Mouse (Mus musculus) heart, embryonic 16.5 days (tissue): ENCODE data around the gene Ypel4. TPM values are rescaled to one million over a fixed set of nuclear protein-coding genes. Genes with fewer than 3 reads are reported as not detected.
A peak's percentile ranks its signal among the peaks of the same experiment; 100 is the strongest.

ENCODE experiments used
- ATAC-seq: fragments of 200-750 bp; cut with Nextera tagmentation; replicated peaks from 2 replicates; pipeline ENCODE4 v1.8.0; 2017; ENCODE audit warnings: moderate number of reproducible peaks; ENCODE audit not compliant: insufficient read depth, low FRiP score; ENCODE audit errors: extremely low read depth
- H3K27ac ChIP-seq: fragments of 300-500 bp; sonication (generic); 2 replicates; pipeline ENCODE4 v1.5.1; 2014; ENCODE audit warnings: mild to moderate bottlenecking, low read length, control low read depth, moderate library complexity
- H3K27me3 ChIP-seq: fragments of 300-500 bp; sonication (generic); 2 replicates; pipeline ENCODE4 v1.6.1; 2014; ENCODE audit warnings: low read length, mixed read lengths; ENCODE audit not compliant: control insufficient read depth, insufficient read depth
- H3K36me3 ChIP-seq: fragments of 300-500 bp; sonication (generic); 2 replicates; pipeline ENCODE4 v1.6.1; 2014; ENCODE audit not compliant: control insufficient read depth, insufficient read depth
- H3K4me1 ChIP-seq: fragments of 300-500 bp; sonication (generic); 2 replicates; pipeline ENCODE4 v1.6.1; 2014; ENCODE audit warnings: low read length, mixed read lengths; ENCODE audit not compliant: control insufficient read depth, insufficient read depth
- H3K4me2 ChIP-seq: fragments of 300-500 bp; sonication (generic); 2 replicates; pipeline ENCODE4 v1.6.1; 2014; ENCODE audit warnings: low read depth, mild to moderate bottlenecking, control low read depth, low read length
- H3K4me3 ChIP-seq: fragments of 300-500 bp; sonication (generic); 2 replicates; pipeline ENCODE4 v1.5.1; 2014; ENCODE audit warnings: mild to moderate bottlenecking, control low read depth, low read length
- H3K9ac ChIP-seq: fragments of 300-500 bp; sonication (generic); 2 replicates; pipeline ENCODE4 v1.6.1; 2014; ENCODE audit warnings: low read length, control low read depth
- H3K9me3 ChIP-seq: fragments of 300-500 bp; sonication (generic); replicated peaks from 2 replicates; pipeline ENCODE4 v1.6.1; 2016; ENCODE audit warnings: low read length; ENCODE audit not compliant: control insufficient read depth
- WGBS: fragments of 180-500 bp; shearing (Covaris S2); extraction: QIAGEN DNeasy Blood & Tissue Kit; methylation state at CpG from one replicate; pipeline ENCODE4 v1.1.7; 2014; 5-methylcytosine and 5-hydroxymethylcytosine counted together
- polyA plus RNA-seq: library from polyadenylated mRNA; unstranded; fragments of >200 nt; fragmentation: Nextera tagmentation; extraction: Ambion mirVana; gene quantifications from 2 replicates; pipeline ENCODE4 v1.2.1, GENCODE M21; 2015

Ypel4 gene
- polyA plus RNA-seq, 1 experiment from 2014 or later, result 2.6 TPM

GRCm38 (mm10) chr2:84770501-84770900, 36.6 kb downstream of the Ypel4 start:
- Histone ChIP-seq H3K9me3 (no peaks in the 10 kb centered on the region), H3K4me3 (no peak overlapping the region), H3K27me3 (0 out of 2 replicates have a peak, but pooled peaks cover 5% of the 10 kb centered on the region), H3K4me1 (no peaks in the 10 kb centered on the region), H3K9ac (no peak overlapping the region), H3K27ac (no peak overlapping the region), H3K36me3 (no peaks in the 10 kb centered on the region), H3K4me2 (no peak overlapping the region)
- ATAC-seq, result no peak
- WGBS, result 72% methylated on average over 6 of the region's 6 CpGs

DNA sequence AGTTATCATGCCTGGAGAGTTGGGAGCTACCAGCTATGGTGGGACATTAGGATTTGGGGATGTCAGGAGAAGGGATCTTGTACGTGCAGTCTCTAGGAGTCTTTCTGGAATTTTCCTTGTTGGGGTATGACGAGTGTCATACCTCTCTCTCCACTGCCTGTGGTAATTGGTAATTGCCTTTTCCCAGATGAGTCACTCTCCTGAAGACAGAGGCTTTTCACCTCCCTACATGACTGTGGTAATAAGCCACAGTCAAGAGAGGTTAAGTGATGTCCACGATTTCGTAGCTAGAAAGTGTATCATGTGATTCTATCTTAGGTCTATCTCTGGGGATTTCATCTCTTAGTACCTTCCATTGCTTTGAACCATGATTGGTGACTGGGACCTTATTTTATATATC, 38.6 kb downstream of the Ypel4 start:
- H3K9ac ChIP-seq, result no peak overlapping the region
- no peak overlapping the region for H3K4me2 ChIP-seq
- WGBS, result 85% methylated on average over 4 of the region's 4 CpGs
- no peaks in the 10 kb centered on the region for H3K9me3 ChIP-seq
- H3K27me3 ChIP-seq, result 0 out of 2 replicates have a peak, but pooled peaks cover 5% of the 10 kb centered on the region
- H3K4me1 ChIP-seq, result no peaks in the 10 kb centered on the region
- H3K4me3 ChIP-seq, result no peak overlapping the region
- H3K27ac ChIP-seq, result no peak overlapping the region
- no peaks in the 10 kb centered on the region for H3K36me3 ChIP-seq
- no peak for ATAC-seq

GRCm38 (mm10) chr2:84773195-84773594, 39.3 kb downstream of the Ypel4 start:
- H3K4me2 ChIP-seq, result no peak overlapping the region
- H3K9ac ChIP-seq, result no peak overlapping the region
- H3K4me3 ChIP-seq, result no peak overlapping the region
- no peaks in the 10 kb centered on the region for H3K36me3 ChIP-seq
- H3K27me3 ChIP-seq, result 0 out of 2 replicates have a peak, but pooled peaks cover 5% of the 10 kb centered on the region
- ATAC-seq, result no peak
- H3K4me1 ChIP-seq, result no peaks in the 10 kb centered on the region
- no peak overlapping the region for H3K27ac ChIP-seq
- H3K9me3 ChIP-seq, result no peaks in the 10 kb centered on the region
- 76% methylated on average over 5 of the region's 5 CpGs for WGBS

DNA sequence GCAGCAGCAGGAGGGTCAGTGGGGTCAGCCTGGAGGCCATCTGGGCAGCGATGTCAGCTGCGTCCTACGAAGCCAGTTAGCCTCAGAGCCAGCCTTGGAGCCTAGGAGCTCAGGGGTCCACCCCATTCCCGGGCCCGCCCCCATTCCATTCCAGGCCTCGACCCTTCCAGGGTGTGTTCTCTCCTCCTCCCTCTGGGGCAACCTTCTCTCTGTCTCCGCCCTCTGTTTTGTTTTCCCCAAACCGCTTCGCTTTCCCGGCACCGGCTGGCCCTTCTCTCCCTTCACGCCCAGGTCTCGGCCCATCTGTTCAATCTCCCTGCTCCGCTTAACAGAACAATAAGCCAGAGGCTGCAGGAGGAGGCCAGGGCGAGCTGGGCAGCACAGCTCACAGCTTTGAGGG, 40.9 kb downstream of the Ypel4 start:
- peak overlapping the region; percentile 51; the same call in 1 of the 2 replicates for H3K27ac ChIP-seq
- H3K27me3 ChIP-seq, result 0 out of 2 replicates have a peak, but pooled peaks cover 5% of the 10 kb centered on the region
- H3K9me3 ChIP-seq, result no peaks in the 10 kb centered on the region
- H3K4me3 ChIP-seq, result peak overlapping the region; percentile 45
- no peaks in the 10 kb centered on the region for H3K36me3 ChIP-seq
- 6% methylated on average over 15 of the region's 15 CpGs for WGBS
- peak; percentile 77 for ATAC-seq
- H3K4me2 ChIP-seq, result peak overlapping the region; percentile 54
- H3K4me1 ChIP-seq, result no peaks in the 10 kb centered on the region; the same call in 1 of the 2 replicates
- peak overlapping the region; percentile 70 for H3K9ac ChIP-seq

DNA sequence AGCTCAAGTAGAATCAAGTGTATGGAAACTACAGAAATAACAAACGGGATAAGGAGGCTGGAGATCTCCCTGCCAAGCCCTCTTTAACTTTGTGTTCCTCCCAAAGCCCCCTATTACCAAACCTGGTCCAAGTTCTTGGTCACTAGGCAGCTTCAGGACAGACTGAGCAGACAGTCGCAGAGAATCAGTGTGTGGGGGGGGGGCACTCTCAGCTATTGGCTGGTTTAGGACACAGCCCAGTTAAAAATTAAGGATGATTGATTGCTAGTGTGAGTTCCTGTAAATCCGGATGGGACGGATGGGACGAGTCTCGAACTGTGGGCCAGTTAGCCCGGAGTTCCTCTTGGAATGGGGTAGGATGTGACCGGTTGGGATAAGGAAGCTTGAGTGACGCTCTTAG, 41.4 kb downstream of the Ypel4 start, which contains the start of gene Serping1:
Gene Serping1 (minus strand): TSS at position 204 of the 400 bp plus-strand sequence.
- H3K4me1 ChIP-seq, result no peaks in the 10 kb centered on the region; the same call in 1 of the 2 replicates
- peak within 1 kb of the TSS; percentile 51 for H3K27ac ChIP-seq
- no peak for ATAC-seq
- peak within 1 kb of the TSS; percentile 70 for H3K9ac ChIP-seq
- H3K36me3 ChIP-seq, result no peaks in the 10 kb centered on the region
- 0 out of 2 replicates have a peak, but pooled peaks cover 5% of the 10 kb centered on the region for H3K27me3 ChIP-seq
- H3K4me2 ChIP-seq, result peak within 1 kb of the TSS; percentile 54
- WGBS, result 70% methylated on average over 9 of the region's 9 CpGs
- no peaks in the 10 kb centered on the region for H3K9me3 ChIP-seq
- H3K4me3 ChIP-seq, result peak within 1 kb of the TSS; percentile 45

- Histone ChIP-seq H3K4me2 (no peak overlapping the region), H3K27ac (no peak overlapping the region; the same call in 1 of the 2 replicates)
Observed at GRCm38 (mm10) chr2:84775665-84776064, 41.8 kb downstream of the Ypel4 start.

DNA sequence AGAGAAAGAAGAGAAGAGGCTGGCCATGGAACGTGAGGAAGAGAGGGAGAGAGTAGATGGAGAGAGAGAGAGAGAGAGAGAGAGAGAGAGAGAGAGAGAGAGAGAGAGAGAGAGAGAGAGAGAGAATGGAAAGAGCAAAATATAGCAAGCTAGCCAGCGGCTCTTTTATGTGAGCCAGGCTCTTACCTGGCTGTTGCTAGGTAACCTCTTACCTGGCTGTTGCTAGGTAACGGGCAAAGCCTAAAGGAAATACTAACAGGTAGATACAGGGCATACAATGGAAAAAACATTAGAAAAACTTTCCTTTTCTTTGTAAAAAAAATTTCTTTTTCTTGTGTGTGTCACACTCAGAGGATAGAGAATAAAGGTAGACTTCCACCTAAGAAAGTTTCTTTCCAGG, 43.8 kb downstream of the Ypel4 start:
- no peak overlapping the region for H3K4me2 ChIP-seq
- H3K4me1 ChIP-seq, result no peaks in the 10 kb centered on the region; the same call in 1 of the 2 replicates
- no peak overlapping the region for H3K4me3 ChIP-seq
- H3K9me3 ChIP-seq, result no peaks in the 10 kb centered on the region
- H3K27ac ChIP-seq, result no peak overlapping the region
- no peaks in the 10 kb centered on the region for H3K36me3 ChIP-seq
- ATAC-seq, result no peak
- 66% methylated on average over 3 of the region's 3 CpGs for WGBS
- 0 out of 2 replicates have a peak, but pooled peaks cover 5% of the 10 kb centered on the region for H3K27me3 ChIP-seq
- H3K9ac ChIP-seq, result no peak overlapping the region

More at GRCm38 (mm10) chr2:84775665-84776064, 41.8 kb downstream of the Ypel4 start:
- no peaks in the 10 kb centered on the region; the same call in 1 of the 2 replicates for H3K4me1 ChIP-seq
- 73% methylated on average over 6 of the region's 6 CpGs for WGBS
- 0 out of 2 replicates have a peak, but pooled peaks cover 5% of the 10 kb centered on the region for H3K27me3 ChIP-seq
- H3K36me3 ChIP-seq, result no peaks in the 10 kb centered on the region
- H3K9ac ChIP-seq, result no peak overlapping the region
- H3K4me3 ChIP-seq, result no peak overlapping the region
- ATAC-seq, result no peak
- H3K9me3 ChIP-seq, result no peaks in the 10 kb centered on the region

- 55% methylated on average over 6 of the region's 6 CpGs for WGBS
- Histone ChIP-seq H3K4me2 (no peak overlapping the region), H3K4me3 (no peak overlapping the region), H3K27me3 (0 out of 2 replicates have a peak, but pooled peaks cover 1% of the 10 kb centered on the region), H3K9me3 (no peaks in the 10 kb centered on the region), H3K9ac (no peak overlapping the region), H3K4me1 (peaks cover 5% of the 10 kb centered on the region), H3K27ac (no peak overlapping the region), H3K36me3 (no peaks in the 10 kb centered on the region)
- ATAC-seq, result no peak; the same call in 1 of the 2 replicates
Observed at GRCm38 (mm10) chr2:84779210-84779609, 45.4 kb downstream of the Ypel4 start.

DNA sequence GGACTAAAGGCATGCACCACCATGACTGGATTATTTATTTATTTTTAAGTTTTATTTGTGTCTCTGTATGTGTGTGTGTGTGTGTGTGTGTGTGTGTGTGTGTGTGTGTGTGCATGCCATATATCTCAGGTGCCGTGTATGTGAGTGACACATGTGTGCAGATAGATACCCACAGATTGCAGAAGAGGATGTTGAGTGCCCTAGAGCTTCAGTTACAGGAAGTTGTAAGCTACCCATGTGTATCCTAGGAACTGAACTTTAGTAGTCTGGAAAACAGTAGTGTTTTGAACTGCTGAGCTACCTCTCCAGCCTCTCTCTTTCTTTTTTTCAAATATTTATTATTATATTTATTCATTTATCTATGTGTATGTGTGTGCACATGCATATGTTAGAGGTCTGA, 49.5 kb downstream of the Ypel4 start:
- WGBS, result 70% methylated on average over 1 of the region's 1 CpGs
- 0 out of 2 replicates have a peak overlapping the region, but pooled peaks have one; percentile 29 for H3K27ac ChIP-seq

More for the DNA sequence above, 49.5 kb downstream of the Ypel4 start:
- H3K36me3 ChIP-seq, result no peaks in the 10 kb centered on the region
- no peak overlapping the region for H3K9ac ChIP-seq
- H3K9me3 ChIP-seq, result no peaks in the 10 kb centered on the region
- H3K4me1 ChIP-seq, result peaks cover 20% of the 10 kb centered on the region
- H3K4me3 ChIP-seq, result no peak overlapping the region
- no peaks in the 10 kb centered on the region for H3K27me3 ChIP-seq
- no peak for ATAC-seq
- H3K4me2 ChIP-seq, result no peak overlapping the region
